Mouse (Mus musculus): ENCODE data around the gene Gpank1. TPM values are rescaled to one million over a fixed set of nuclear protein-coding genes. Genes with fewer than 3 reads are reported as not detected.

The Gpank1 gene
- polyA plus RNA-seq, 1 experiment from 2014 or later, result 28.9 TPM

DNA sequence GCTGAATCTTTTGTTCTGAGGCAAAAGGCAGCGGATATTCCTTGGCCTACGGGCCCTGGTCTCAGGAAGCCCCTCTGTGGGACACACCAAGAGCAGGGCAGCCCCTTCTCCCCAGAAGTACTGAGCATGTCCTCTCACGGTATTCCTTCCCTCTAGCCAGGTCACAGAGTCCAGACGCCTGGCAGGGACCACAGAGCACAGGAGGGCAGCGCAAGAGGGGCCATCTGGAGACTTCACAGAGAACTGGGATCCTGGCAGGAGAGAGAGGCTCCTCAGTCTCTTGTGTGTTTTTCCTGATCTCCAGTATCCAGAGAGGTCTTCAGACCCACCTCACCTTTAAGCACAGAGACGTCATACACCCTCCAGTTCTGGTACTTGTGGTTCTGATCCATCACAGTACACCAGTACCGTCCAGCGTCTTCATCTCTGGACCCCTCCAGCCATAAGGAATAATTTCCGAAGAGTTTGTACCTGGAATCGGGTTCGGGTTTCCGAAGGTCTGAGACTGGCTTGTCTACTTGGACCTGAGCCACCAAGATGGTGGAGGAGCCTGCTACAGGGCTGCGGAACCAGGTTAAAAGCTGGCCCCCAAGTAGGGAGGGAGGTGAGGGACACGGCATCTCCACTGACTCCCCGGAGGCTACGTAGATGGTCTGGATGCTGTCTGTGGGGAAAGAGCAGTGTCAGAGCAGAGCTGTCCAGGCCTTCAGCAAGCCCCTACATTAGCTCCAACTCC lies 38.2 kb upstream of the Gpank1 start:
- H3K9ac ChIP-seq (ENCODE audit: low read length), result no peak overlapping the region
- no peak overlapping the region for H3K27ac ChIP-seq (ENCODE audit: low read depth, low read length)
- 89% methylated on average over 16 of the region's 16 CpGs for WGBS
- H3K36me3 ChIP-seq (ENCODE audit: control insufficient read depth, insufficient read depth, low read length), result no peaks in the 10 kb centered on the region
- no peaks in the 10 kb centered on the region for H3K27me3 ChIP-seq (ENCODE audit: control insufficient read depth, insufficient read depth, low read length)
- no peak overlapping the region for H3K4me2 ChIP-seq (ENCODE audit: low read depth)
- no peak for ATAC-seq (ENCODE audit: insufficient read depth, low FRiP score, low TSS enrichment)
- no peak overlapping the region for H3K4me3 ChIP-seq (ENCODE audit: low read depth, low read length)
- H3K9me3 ChIP-seq (ENCODE audit: control insufficient read depth, low read length), result no peaks in the 10 kb centered on the region
- no peak for DNase-seq (ENCODE audit: low spot score)
- 0 out of 2 replicates have a peak, but pooled peaks cover under 1% of the 10 kb centered on the region for H3K4me1 ChIP-seq (ENCODE audit: control insufficient read depth, insufficient read depth, low read length)

DNA sequence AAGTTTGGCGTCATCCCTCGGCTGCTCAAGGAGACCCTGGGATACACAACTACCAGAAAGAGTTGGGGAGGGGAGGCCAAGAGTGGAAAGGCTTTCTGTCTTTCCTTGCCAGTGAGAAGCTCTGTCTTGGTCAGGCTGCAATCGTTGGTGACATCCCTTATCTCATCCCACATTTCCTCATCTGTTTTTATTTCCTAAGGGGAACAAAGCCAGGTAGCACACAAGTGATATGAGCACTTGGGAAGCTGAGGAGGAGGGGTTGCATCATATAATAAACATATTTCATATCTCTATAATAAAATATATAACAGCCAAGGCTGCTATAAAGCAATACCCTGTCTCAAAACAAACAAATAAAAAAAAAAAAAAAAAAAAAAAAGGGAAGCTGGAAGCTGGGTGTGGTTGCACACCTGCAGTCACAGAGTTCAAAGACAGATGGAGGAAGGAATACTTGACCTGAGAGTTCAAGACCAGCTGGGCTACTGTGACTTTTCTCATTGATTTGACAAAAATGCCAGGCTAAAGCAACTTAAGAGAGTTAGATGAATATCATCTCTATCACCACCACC lies 37.2 kb upstream of the Gpank1 start:
- DNase-seq (ENCODE audit: low spot score) (no peak), ATAC-seq (ENCODE audit: insufficient read depth, low FRiP score, low TSS enrichment) (no peak)
- no peak overlapping the region for H3K27ac ChIP-seq (ENCODE audit: low read depth, low read length)
- H3K4me3 ChIP-seq (ENCODE audit: low read depth, low read length), result no peak overlapping the region
- no peak overlapping the region for H3K4me2 ChIP-seq (ENCODE audit: low read depth)
- H3K9ac ChIP-seq (ENCODE audit: low read length), result no peak overlapping the region
- H3K36me3 ChIP-seq (ENCODE audit: control insufficient read depth, insufficient read depth, low read length), result no peaks in the 10 kb centered on the region
- no peaks in the 10 kb centered on the region for H3K27me3 ChIP-seq (ENCODE audit: control insufficient read depth, insufficient read depth, low read length)
- no peaks in the 10 kb centered on the region for H3K9me3 ChIP-seq (ENCODE audit: control insufficient read depth, low read length)
- 79% methylated on average over 3 of the region's 3 CpGs for WGBS
- no peaks in the 10 kb centered on the region for H3K4me1 ChIP-seq (ENCODE audit: control insufficient read depth, insufficient read depth, low read length)

DNA sequence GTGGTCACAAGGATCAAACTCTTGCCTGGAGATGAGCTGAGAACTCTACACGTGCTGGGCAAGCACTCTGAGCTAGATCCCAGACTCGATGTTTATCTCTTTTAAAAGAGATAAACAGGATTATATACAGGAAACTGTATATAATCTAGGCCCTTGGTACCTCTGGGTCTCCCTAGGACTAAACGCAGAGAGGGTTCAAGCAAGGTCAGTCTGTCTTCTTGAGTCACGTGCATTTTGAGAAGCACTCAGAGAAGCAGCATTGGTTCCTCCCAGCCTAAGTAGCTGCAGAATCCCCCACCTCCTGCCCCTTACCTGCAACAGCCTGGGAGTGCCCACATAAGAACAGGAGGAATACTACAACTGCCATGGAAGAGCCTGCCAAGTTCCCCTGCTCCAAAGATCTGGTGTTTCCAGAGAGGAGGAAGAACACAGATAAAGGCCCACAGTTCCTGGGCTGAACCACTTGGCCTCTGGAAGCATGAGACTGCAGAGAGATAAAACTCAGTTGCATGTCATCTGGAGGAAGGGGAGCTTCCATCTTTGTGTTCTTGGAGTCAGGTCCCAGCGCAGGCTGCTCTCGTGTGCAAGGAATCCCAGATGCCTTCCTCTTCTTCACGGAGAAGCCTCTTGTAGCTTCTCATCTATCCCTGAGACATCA lies 35.9 kb upstream of the Gpank1 start, which contains the start of gene Ly6g6f:
Ly6g6f (minus strand) TSS at position 403 of the 658 bp plus-strand sequence.
- ATAC-seq (ENCODE audit: insufficient read depth, low FRiP score, low TSS enrichment), result no peak
- WGBS, result 84% methylated on average over 7 of the region's 7 CpGs
- Histone ChIP-seq H3K27ac (ENCODE audit: low read depth, low read length) (no peak within 1 kb of the TSS), H3K9ac (ENCODE audit: low read length) (no peak within 1 kb of the TSS), H3K4me1 (ENCODE audit: control insufficient read depth, insufficient read depth, low read length) (peaks cover 5% of the 10 kb centered on the region; the same call in 1 of the 2 replicates), H3K4me2 (ENCODE audit: low read depth) (no peak within 1 kb of the TSS), H3K9me3 (ENCODE audit: control insufficient read depth, low read length) (no peaks in the 10 kb centered on the region), H3K36me3 (ENCODE audit: control insufficient read depth, insufficient read depth, low read length) (no peaks in the 10 kb centered on the region), H3K27me3 (ENCODE audit: control insufficient read depth, insufficient read depth, low read length) (no peaks in the 10 kb centered on the region), H3K4me3 (ENCODE audit: low read depth, low read length) (no peak within 1 kb of the TSS)
- DNase-seq (ENCODE audit: low spot score), result no peak

DNA sequence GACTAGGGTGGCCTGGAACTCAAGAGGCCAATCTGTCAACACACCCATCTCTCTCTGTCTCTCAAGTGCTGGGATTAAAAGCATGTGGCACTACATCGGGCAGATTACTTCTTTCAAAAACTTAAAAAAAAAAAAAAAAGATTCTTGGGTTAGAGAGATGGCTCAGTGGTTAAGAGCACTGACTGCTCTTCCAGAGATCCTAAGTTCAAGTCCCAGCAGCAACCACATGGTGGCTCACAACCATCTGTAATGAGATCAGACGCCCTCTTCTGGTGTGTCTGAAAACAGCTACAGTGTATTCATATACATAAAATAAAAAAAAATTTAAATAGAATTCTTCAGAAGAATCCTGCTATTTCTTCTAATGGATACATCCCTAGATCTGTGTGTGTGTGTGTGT lies 33.1 kb upstream of the Gpank1 start:
- Histone ChIP-seq H3K27ac (ENCODE audit: low read depth, low read length) (no peak overlapping the region), H3K9ac (ENCODE audit: low read length) (no peak overlapping the region), H3K4me1 (ENCODE audit: control insufficient read depth, insufficient read depth, low read length) (peaks cover 6% of the 10 kb centered on the region; the same call in 1 of the 2 replicates), H3K9me3 (ENCODE audit: control insufficient read depth, low read length) (no peaks in the 10 kb centered on the region), H3K36me3 (ENCODE audit: control insufficient read depth, insufficient read depth, low read length) (peaks cover 3% of the 10 kb centered on the region; the same call in 1 of the 2 replicates), H3K27me3 (ENCODE audit: control insufficient read depth, insufficient read depth, low read length) (no peaks in the 10 kb centered on the region), H3K4me2 (ENCODE audit: low read depth) (no peak overlapping the region), H3K4me3 (ENCODE audit: low read depth, low read length) (no peak overlapping the region)
- ATAC-seq (ENCODE audit: insufficient read depth, low FRiP score, low TSS enrichment) (no peak), DNase-seq (ENCODE audit: low spot score) (no peak)
- WGBS, result 50% methylated on average over 2 of the region's 2 CpGs

DNA sequence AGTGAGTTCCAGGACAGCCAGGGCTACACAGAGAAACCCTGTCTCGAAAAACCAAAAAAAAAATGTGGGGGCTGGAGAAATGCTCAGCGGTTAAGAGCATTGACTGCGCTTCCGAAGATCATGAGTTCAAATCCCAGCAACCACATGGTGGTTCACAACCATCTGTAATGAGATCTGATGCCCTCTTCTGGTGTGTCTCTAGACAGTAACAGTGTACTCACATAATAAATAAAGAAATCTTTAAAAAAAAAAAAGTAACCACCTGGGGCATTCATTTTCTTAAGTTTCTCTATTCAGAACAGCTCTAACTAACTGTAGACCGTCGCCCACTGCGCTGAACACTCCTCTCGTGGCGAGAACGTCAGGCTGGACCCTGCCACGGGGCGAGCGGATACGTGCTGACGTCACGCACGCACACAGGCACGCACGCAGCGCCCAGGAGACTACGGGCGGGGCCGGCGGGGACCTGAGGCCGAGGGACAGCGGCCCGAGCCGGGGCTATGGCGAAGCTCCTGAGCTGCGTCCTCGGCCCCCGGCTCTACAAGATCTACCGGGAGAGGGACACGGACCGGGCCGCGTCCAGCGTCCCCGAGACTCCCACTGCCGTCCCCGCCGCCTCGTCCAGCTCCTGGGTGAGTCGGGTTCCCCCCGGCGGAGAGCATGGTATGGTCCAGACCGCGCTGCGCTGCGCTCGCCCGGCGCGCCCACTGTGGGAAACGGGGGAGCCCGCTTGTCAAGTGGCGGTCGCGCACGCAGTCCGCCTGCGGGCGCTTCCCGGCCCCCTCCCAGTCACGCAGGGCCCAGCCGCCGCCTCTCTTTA lies 32.2 kb upstream of the Gpank1 start, which contains the start of gene Abhd16a:
Abhd16a (plus strand) TSS at position 439 of the 820 bp plus-strand sequence.
- peaks cover 3% of the 10 kb centered on the region; the same call in 1 of the 2 replicates for H3K36me3 ChIP-seq (ENCODE audit: control insufficient read depth, insufficient read depth, low read length)
- DNase-seq (ENCODE audit: low spot score) (peak; percentile 97), ATAC-seq (ENCODE audit: insufficient read depth, low FRiP score, low TSS enrichment) (peak; percentile 98)
- H3K9me3 ChIP-seq (ENCODE audit: control insufficient read depth, low read length), result no peaks in the 10 kb centered on the region
- H3K4me2 ChIP-seq (ENCODE audit: low read depth), result peak within 1 kb of the TSS; percentile 66
- no peaks in the 10 kb centered on the region for H3K27me3 ChIP-seq (ENCODE audit: control insufficient read depth, insufficient read depth, low read length)
- 3% methylated on average over 67 of the region's 67 CpGs for WGBS
- peak within 1 kb of the TSS; percentile 94 for H3K27ac ChIP-seq (ENCODE audit: low read depth, low read length)
- peaks cover 6% of the 10 kb centered on the region; the same call in 1 of the 2 replicates for H3K4me1 ChIP-seq (ENCODE audit: control insufficient read depth, insufficient read depth, low read length)
- H3K4me3 ChIP-seq (ENCODE audit: low read depth, low read length), result peak within 1 kb of the TSS; percentile 60
- H3K9ac ChIP-seq (ENCODE audit: low read length), result peak within 1 kb of the TSS; percentile 93

DNA sequence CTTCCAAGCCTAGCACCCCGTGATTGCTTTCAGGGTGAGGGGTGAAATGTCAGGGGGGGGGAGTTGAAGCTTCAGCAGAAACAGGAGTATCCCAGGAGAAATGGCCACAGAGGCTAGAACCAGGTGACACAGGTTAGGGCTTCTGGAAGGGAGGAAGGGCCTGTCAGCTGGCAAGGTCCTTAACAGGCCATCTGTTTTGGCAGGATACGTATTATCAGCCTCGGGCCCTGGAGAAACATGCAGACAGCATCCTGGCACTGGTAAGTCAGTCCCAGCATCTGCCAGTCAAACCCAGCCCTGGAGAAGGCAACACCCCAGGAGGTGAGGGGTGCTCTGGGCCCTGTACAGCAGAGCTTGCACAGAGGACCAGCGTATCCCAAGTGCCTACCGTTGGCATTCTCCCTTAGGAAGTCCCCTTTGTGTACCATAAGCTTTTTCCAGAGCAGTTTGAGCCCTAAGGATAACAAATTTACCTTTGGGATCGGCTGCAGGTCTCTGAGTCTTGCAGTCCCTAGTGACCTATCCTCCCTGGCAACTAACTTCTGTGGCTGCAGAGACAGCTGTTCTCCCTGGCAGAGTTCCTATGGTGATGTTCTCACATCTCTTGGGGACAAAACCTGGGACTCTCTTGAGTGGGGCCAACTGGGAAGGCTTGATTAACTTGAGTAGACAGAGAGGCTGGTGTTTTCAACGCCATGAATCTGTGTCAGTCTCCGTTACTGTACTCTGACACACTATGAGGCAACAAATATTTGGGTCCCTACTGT lies 30.9 kb upstream of the Gpank1 start:
- 0 out of 2 replicates have a peak overlapping the region, but pooled peaks have one; percentile 3 for H3K9ac ChIP-seq (ENCODE audit: low read length)
- H3K4me3 ChIP-seq (ENCODE audit: low read depth, low read length), result peak overlapping the region; percentile 60; the same call in 1 of the 2 replicates
- H3K36me3 ChIP-seq (ENCODE audit: control insufficient read depth, insufficient read depth, low read length), result peaks cover 5% of the 10 kb centered on the region
- no peaks in the 10 kb centered on the region for H3K27me3 ChIP-seq (ENCODE audit: control insufficient read depth, insufficient read depth, low read length)
- WGBS, result 79% methylated on average over 8 of the region's 8 CpGs
- no peak overlapping the region for H3K27ac ChIP-seq (ENCODE audit: low read depth, low read length)
- no peaks in the 10 kb centered on the region for H3K9me3 ChIP-seq (ENCODE audit: control insufficient read depth, low read length)
- no peak for ATAC-seq (ENCODE audit: insufficient read depth, low FRiP score, low TSS enrichment)
- no peak for DNase-seq (ENCODE audit: low spot score)
- peak overlapping the region; percentile 66; the same call in 1 of the 2 replicates for H3K4me2 ChIP-seq (ENCODE audit: low read depth)
- H3K4me1 ChIP-seq (ENCODE audit: control insufficient read depth, insufficient read depth, low read length), result peaks cover 6% of the 10 kb centered on the region; the same call in 1 of the 2 replicates

DNA sequence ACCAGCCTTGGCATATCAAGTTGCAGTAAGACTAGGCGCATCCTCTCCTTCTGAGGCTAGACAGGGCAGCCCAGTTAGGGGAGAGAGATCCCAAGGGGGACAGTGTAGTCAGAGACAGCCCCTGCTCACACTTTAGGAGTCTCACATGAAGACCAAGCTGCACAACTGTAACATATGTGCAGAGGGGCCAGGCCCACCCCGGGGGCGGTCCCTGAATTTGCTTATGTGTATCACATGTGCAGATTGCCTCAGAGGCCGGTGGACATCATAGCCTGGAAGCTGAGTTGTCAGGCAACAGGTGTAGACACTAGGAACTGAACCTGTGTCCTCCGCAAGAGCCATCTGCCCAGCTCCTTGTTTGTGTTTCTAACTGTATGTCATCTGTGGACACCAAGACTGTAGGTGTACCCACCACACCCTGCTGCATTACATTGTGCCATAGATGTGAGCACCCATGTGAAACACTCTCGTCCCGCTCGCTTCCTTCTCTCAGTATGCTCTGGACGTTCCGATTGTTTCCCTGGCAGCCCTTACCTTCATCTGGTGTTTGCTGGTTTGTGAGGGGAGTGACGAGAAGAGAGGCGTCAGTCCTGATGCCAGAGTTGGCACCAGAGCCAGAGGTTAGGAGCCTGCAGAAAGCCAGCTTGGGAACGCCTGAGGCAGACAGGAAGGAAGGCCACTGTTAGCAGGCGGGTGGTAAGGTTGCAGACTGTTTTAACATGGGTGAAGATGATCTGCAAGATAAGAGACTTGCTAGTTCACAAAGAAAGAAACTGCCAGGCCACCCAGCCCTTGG lies 28.7 kb upstream of the Gpank1 start:
- WGBS, result 91% methylated on average over 14 of the region's 14 CpGs

More for the DNA sequence above, 28.7 kb upstream of the Gpank1 start:
- Histone ChIP-seq H3K4me3 (ENCODE audit: low read depth, low read length) (no peak overlapping the region), H3K9me3 (ENCODE audit: control insufficient read depth, low read length) (no peaks in the 10 kb centered on the region), H3K27me3 (ENCODE audit: control insufficient read depth, insufficient read depth, low read length) (no peaks in the 10 kb centered on the region), H3K9ac (ENCODE audit: low read length) (no peak overlapping the region), H3K4me2 (ENCODE audit: low read depth) (no peak overlapping the region), H3K27ac (ENCODE audit: low read depth, low read length) (no peak overlapping the region), H3K4me1 (ENCODE audit: control insufficient read depth, insufficient read depth, low read length) (peaks cover 6% of the 10 kb centered on the region; the same call in 1 of the 2 replicates), H3K36me3 (ENCODE audit: control insufficient read depth, insufficient read depth, low read length) (peaks cover 11% of the 10 kb centered on the region)
- DNase-seq (ENCODE audit: low spot score), result no peak
- no peak for ATAC-seq (ENCODE audit: insufficient read depth, low FRiP score, low TSS enrichment)
